Mouse (Mus musculus): ENCODE measurements at regions not wholly inside any gene's neighbourhood (a gene's known extent, or its start where the extent isn't known, plus 50 kb on each side); places are given as distances from the start of the nearest gene placed in this dataset.

DNA sequence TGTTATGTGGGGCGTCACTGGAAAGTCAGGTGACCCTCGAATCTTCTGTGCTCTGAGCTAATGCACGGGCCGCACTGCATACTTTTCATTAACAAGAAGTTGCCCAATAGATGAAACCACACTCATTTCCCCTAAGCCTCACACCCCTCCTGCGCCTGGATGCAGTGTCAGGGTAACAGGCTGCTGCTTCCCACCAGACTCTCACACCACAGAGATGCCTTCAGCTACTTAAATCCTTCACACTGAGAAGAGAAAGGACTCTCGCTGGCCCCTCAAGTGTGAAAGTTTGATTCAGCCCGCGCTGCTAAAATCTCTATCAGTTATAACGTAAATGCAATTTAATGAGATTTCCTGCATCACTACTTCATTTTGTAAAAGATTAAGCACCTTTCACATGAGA lies 54.5 kb upstream of the Ednrb start:
- 54% methylated on average over 9 of the region's 9 CpGs for WGBS
- H3K79me2 ChIP-seq (ENCODE audit: control insufficient read depth, insufficient read depth, low read length) = no peaks in the 10 kb centered on the region
- no peak for DNase-seq (ENCODE audit: extremely low read depth, low read depth, low spot score)
- H3K4me3 ChIP-seq (ENCODE audit: insufficient read depth, low read depth, low read length) = no peak overlapping the region
- no peak overlapping the region for H3K9ac ChIP-seq (ENCODE audit: low read depth, low read length)
- TF ChIP-seq CTCF (IDR thresholded peaks at IDR 0.05; ENCODE audit: low read depth, low read length) (no peak), POLR2A (IDR thresholded peaks at IDR 0.05; ENCODE audit: extremely low read depth, insufficient read depth, low read length) (no peak)
- no peaks in the 10 kb centered on the region for H3K36me3 ChIP-seq (ENCODE audit: control insufficient read depth, insufficient read depth, low read length)
- H3K27me3 ChIP-seq (ENCODE audit: control insufficient read depth, insufficient read depth, low read length) = no peaks in the 10 kb centered on the region
- H3K4me1 ChIP-seq (ENCODE audit: control insufficient read depth, insufficient read depth, low read length) = no peaks in the 10 kb centered on the region
- H3K27ac ChIP-seq (replicated peaks; ENCODE audit: insufficient read depth, low read depth, low read length) = no peak overlapping the region

- H3K4me1 ChIP-seq (ENCODE audit: control insufficient read depth, insufficient read depth, low read length) = no peaks in the 10 kb centered on the region
- no peak overlapping the region for H3K9ac ChIP-seq (ENCODE audit: low read depth, low read length)
- no peak overlapping the region for H3K4me3 ChIP-seq (ENCODE audit: insufficient read depth, low read depth, low read length)
- H3K27ac ChIP-seq (replicated peaks; ENCODE audit: insufficient read depth, low read depth, low read length) = no peak overlapping the region
- H3K79me2 ChIP-seq (ENCODE audit: control insufficient read depth, insufficient read depth, low read length) = no peaks in the 10 kb centered on the region
- no peaks in the 10 kb centered on the region for H3K36me3 ChIP-seq (ENCODE audit: control insufficient read depth, insufficient read depth, low read length)
- DNase-seq (ENCODE audit: extremely low read depth, low read depth, low spot score) = peak; percentile 10
- WGBS = 88% methylated on average over 7 of the region's 7 CpGs
- TF ChIP-seq CTCF (IDR thresholded peaks at IDR 0.05; ENCODE audit: low read depth, low read length) (no peak), POLR2A (IDR thresholded peaks at IDR 0.05; ENCODE audit: extremely low read depth, insufficient read depth, low read length) (no peak)
- no peaks in the 10 kb centered on the region for H3K27me3 ChIP-seq (ENCODE audit: control insufficient read depth, insufficient read depth, low read length)
Observed at GRCm38 (mm10) chr14:103895261-103895660, 51.1 kb upstream of the Ednrb start.

All from liver, adult 2 months (tissue).